Mouse (Mus musculus) limb, embryonic 14.5 days (tissue): ENCODE results near the gene Blnk. TPM values are rescaled to one million over a fixed set of nuclear protein-coding genes. Genes with fewer than 3 reads are reported as not detected.

ENCODE experiments used
- ATAC-seq: fragments of 200-750 bp; cut with Nextera tagmentation; 2 replicates; pipeline ENCODE4 v1.8.0; 2017; ENCODE audit warnings: low read depth, moderate number of reproducible peaks, moderate TSS enrichment; ENCODE audit not compliant: low FRiP score
- DNase-seq: peaks from one replicate; pipeline ENCODE4 v3.0.0-alpha.2; 2015; ENCODE audit warnings: low spot score
- H3K27ac ChIP-seq: fragments of 300-500 bp; sonication (generic); replicated peaks from 2 replicates; pipeline ENCODE4 v1.5.1; 2014; ENCODE audit warnings: low read depth, mild to moderate bottlenecking, low read length, moderate library complexity, mixed read lengths
- H3K27me3 ChIP-seq: fragments of 300-500 bp; sonication (generic); 2 replicates; pipeline ENCODE4 v1.6.1; 2014; ENCODE audit warnings: low read length, mixed read lengths; ENCODE audit not compliant: control insufficient read depth, insufficient read depth
- H3K36me3 ChIP-seq: fragments of 300-500 bp; sonication (generic); 2 replicates; pipeline ENCODE4 v1.6.1; 2014; ENCODE audit warnings: mild to moderate bottlenecking, low read length, moderate library complexity, mixed read lengths; ENCODE audit not compliant: control insufficient read depth, insufficient read depth
- H3K4me1 ChIP-seq: fragments of 300-500 bp; sonication (generic); 2 replicates; pipeline ENCODE4 v1.6.1; 2014; ENCODE audit warnings: antibody characterized with exemption, low read length, mixed read lengths; ENCODE audit not compliant: control insufficient read depth, insufficient read depth
- H3K4me2 ChIP-seq: fragments of 300-500 bp; sonication (generic); replicated peaks from 2 replicates; pipeline ENCODE4 v1.6.1; 2014; ENCODE audit warnings: low read depth, mild to moderate bottlenecking, low read length, moderate library complexity; ENCODE audit not compliant: severe bottlenecking
- H3K4me3 ChIP-seq: fragments of 300-500 bp; sonication (generic); replicated peaks from 2 replicates; pipeline ENCODE4 v1.5.1; 2014; ENCODE audit warnings: low read length
- H3K9ac ChIP-seq: fragments of 300-500 bp; sonication (generic); 2 replicates; pipeline ENCODE4 v1.6.1; 2014; ENCODE audit warnings: mild to moderate bottlenecking, low read depth, low read length, moderate library complexity; ENCODE audit not compliant: severe bottlenecking
- H3K9me3 ChIP-seq: fragments of 300-500 bp; sonication (generic); 2 replicates; pipeline ENCODE4 v1.6.1; 2016; ENCODE audit warnings: low read length; ENCODE audit not compliant: control insufficient read depth
- POLR2A ChIP-seq: fragments of 200-500 bp; IDR thresholded peaks from 2 replicates; pipeline ENCODE4 v1.8.0; 2012; ENCODE audit warnings: inconsistent platforms, mild to moderate bottlenecking, moderate library complexity, borderline replicate concordance; ENCODE audit not compliant: insufficient read depth, insufficient read length; ENCODE audit errors: extremely low read depth
- WGBS: fragments of 180-500 bp; shearing (Covaris S2); extraction: QIAGEN DNeasy Blood & Tissue Kit; methylation state at CpG from one replicate; pipeline ENCODE4 v1.1.7; 2014; 5-methylcytosine and 5-hydroxymethylcytosine counted together
- polyA plus RNA-seq, 2 experiments: library from polyadenylated mRNA; depleted of rRNA in 1 of 2; stranded (reverse) in 1 of 2; unstranded in 1 of 2; fragments of >200 nt; fragmentation: Nextera tagmentation in 1 of 2; extraction: Ambion mirVana in 1 of 2; gene quantifications; 2 replicates each; pipeline versions ENCODE4 v1.2.1 to v1.2.3; 2012 to 2014

Gene Blnk
- polyA plus RNA-seq, 2 experiments, result 0.72 to 1.6 TPM

DNA sequence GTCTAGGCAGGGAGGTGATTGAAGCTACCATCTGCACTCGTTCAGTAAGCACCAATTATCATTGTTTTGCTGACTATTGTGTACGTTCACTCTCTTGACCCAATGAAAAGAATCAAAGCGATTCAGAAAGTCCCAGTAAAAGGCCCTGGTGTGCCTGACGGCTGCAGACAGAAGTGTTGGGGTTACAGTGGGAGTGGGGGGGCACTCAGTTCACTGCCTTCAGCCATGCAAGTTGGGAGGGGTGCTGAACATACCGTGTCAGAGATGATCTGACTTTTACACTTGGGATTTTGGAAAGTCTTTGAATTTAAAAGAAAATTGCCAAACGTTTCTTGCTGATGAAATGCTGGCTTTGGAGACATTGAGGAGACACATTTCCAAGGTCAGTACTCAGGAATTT is 35.8 kb upstream of the Blnk start:
- Histone ChIP-seq H3K4me1 (no peaks in the 10 kb centered on the region), H3K4me3 (no peak overlapping the region), H3K36me3 (no peaks in the 10 kb centered on the region), H3K27me3 (no peaks in the 10 kb centered on the region), H3K9ac (no peak overlapping the region), H3K9me3 (no peaks in the 10 kb centered on the region), H3K27ac (no peak overlapping the region), H3K4me2 (no peak overlapping the region)
- 70% methylated on average over 6 of the region's 6 CpGs for WGBS
- DNase-seq, result no peak
- no peak for ATAC-seq
- no peak for TF ChIP-seq POLR2A

DNA sequence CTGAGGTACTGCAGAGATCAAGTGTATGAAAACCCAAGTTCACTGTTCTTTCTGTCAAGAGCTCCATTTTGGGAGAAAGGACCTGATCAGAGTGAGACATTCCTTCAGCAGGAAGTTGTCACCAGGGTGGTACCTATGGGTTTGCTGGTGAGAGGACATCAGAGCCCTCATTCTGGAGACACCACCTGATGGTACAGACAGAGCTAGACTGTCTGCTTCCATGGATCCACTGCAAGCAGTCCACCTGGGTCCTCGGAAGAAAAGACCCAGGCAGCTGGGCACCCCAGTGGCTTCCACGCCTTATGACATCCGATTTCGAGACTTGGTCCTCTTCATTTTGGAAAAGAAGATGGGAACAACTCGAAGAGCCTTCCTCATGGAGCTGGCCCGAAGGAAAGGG is 34.9 kb upstream of the Blnk start, which contains the start of gene Dntt:
Gene Dntt, plus strand, starts transcription at position 57 of the 400 bp plus-strand sequence.
- H3K4me2 ChIP-seq, result no peak within 1 kb of the TSS
- H3K9ac ChIP-seq, result no peak within 1 kb of the TSS
- no peak for TF ChIP-seq POLR2A
- no peak within 1 kb of the TSS for H3K27ac ChIP-seq
- no peak for DNase-seq
- no peaks in the 10 kb centered on the region for H3K27me3 ChIP-seq
- no peak within 1 kb of the TSS for H3K4me3 ChIP-seq
- no peaks in the 10 kb centered on the region for H3K36me3 ChIP-seq
- H3K4me1 ChIP-seq, result no peaks in the 10 kb centered on the region
- H3K9me3 ChIP-seq, result no peaks in the 10 kb centered on the region
- ATAC-seq, result no peak
- 87% methylated on average over 6 of the region's 6 CpGs for WGBS

DNA sequence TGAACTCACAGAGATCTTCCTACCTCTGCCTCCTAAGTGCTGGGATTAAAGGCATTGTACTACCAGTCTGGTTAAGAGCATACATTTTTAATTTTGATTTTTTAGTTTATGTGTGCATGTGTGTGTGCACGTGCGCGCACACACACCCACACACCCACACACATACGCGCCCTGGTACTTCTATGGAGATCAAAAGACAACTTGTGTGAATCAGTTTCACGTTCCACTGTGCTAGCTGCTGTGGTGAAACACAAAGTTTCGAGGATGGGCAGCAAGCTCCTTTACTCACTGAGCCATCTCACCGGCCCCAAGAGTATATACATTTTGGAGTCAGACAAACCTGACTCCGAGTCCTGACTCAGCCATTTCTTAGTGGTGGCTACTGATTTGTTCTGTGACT is 33.3 kb upstream of the Blnk start:
- WGBS, result 93% methylated on average over 9 of the region's 9 CpGs
- Histone ChIP-seq H3K4me2 (no peak overlapping the region), H3K9me3 (no peaks in the 10 kb centered on the region), H3K9ac (no peak overlapping the region), H3K27me3 (no peaks in the 10 kb centered on the region), H3K4me3 (no peak overlapping the region), H3K27ac (no peak overlapping the region), H3K4me1 (no peaks in the 10 kb centered on the region), H3K36me3 (no peaks in the 10 kb centered on the region)
- no peak for ATAC-seq
- no peak for DNase-seq
- no peak for TF ChIP-seq POLR2A

DNA sequence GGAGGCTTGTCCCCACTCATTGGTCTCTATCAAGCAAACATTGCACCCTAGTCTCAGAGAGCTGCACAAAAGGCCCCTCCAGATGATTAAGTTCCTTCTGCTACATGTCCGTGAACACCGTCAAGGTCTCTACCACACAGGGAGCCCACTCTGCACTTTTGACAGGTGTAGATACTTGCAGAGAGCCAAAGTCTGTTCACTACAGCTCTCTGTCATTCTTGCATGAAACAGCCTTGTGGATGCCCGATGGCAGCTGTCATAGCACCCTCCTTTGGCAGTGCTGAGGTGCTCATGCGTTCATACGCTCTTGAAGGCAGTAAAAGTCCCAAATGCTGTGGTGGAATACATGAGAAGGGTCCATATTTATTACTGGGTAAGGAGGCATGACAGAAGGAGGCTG is 32.7 kb upstream of the Blnk start:
- no peak for TF ChIP-seq POLR2A
- Histone ChIP-seq H3K4me1 (no peaks in the 10 kb centered on the region), H3K4me2 (no peak overlapping the region), H3K4me3 (no peak overlapping the region), H3K27me3 (no peaks in the 10 kb centered on the region), H3K27ac (no peak overlapping the region), H3K36me3 (no peaks in the 10 kb centered on the region), H3K9me3 (no peaks in the 10 kb centered on the region), H3K9ac (no peak overlapping the region)
- WGBS, result 89% methylated on average over 5 of the region's 5 CpGs
- ATAC-seq (no peak), DNase-seq (no peak)

DNA sequence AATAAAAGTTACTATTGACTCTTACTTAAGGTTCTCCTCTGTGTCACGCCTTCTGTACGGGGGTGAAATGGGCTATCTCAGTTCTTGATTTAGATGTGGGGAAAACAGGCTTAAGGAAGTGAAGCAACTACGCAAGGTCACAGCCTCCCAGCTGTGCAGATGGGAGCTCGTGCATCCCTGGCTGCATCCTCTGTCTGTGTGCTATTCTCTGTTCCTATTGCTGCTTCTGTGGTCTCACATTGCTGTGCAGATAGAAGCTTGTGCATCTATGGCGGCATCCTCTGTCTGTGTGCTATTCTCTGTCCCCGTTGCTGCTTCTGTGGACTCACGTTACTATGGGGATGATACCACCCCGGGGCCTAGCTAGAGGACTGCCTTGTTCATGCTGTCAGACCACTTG is 32.2 kb upstream of the Blnk start:
- no peak for ATAC-seq

DNA sequence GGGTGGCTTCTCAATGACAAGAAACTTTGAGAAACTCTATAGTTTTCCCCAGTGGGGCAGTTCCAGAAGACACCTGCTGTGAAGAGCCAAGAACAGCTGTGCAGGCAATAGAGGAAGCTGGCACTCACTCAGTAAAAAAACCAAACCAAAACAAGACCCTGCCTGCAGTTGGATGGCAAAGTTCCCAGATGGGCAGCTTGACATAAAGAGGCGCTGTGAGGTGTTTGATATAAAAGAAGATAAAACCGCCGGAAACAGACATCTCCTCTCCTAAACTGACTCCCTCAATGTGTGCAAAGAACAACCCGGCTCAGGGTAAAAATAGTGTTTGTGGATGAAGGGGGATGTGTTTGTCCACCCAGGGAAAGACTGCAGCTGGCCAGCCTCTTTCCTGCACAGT is 27.9 kb upstream of the Blnk start:
- Histone ChIP-seq H3K27me3 (no peaks in the 10 kb centered on the region), H3K4me1 (no peaks in the 10 kb centered on the region), H3K9me3 (no peaks in the 10 kb centered on the region), H3K4me3 (no peak overlapping the region), H3K36me3 (no peaks in the 10 kb centered on the region), H3K9ac (no peak overlapping the region), H3K27ac (no peak overlapping the region), H3K4me2 (no peak overlapping the region)
- no peak for TF ChIP-seq POLR2A
- 83% methylated on average over 4 of the region's 4 CpGs for WGBS
- DNase-seq (no peak), ATAC-seq (no peak)

More for the DNA sequence above, 32.2 kb upstream of the Blnk start:
- DNase-seq, result no peak
- H3K27me3 ChIP-seq, result no peaks in the 10 kb centered on the region
- no peak overlapping the region for H3K9ac ChIP-seq
- H3K9me3 ChIP-seq, result no peaks in the 10 kb centered on the region
- H3K4me2 ChIP-seq, result no peak overlapping the region
- TF ChIP-seq POLR2A, result no peak
- no peak overlapping the region for H3K27ac ChIP-seq
- 88% methylated on average over 8 of the region's 8 CpGs for WGBS
- no peaks in the 10 kb centered on the region for H3K36me3 ChIP-seq
- H3K4me1 ChIP-seq, result no peaks in the 10 kb centered on the region
- H3K4me3 ChIP-seq, result no peak overlapping the region
